Mouse (Mus musculus) left cerebral cortex, adult 2 months (tissue): ENCODE data around the gene Xylb. TPM values are rescaled to one million over a fixed set of nuclear protein-coding genes. Genes with fewer than 3 reads are reported as not detected.

Experiments
- DNase-seq, 2 experiments: peaks; one replicate each; pipeline ENCODE4 v3.0.0; 2021 to 2022; ENCODE audit warnings: low spot score in 2 of 2, mixed read lengths in 1 of 2; ENCODE audit errors: extremely low spot score in 1 of 2
- H3K27ac ChIP-seq: fragments of 200-600 bp; 2 replicates; pipeline ENCODE4 v1.8.1; 2022
- H3K4me3 ChIP-seq: fragments of 200-600 bp; 2 replicates; pipeline ENCODE4 v1.8.1; 2022
- CTCF ChIP-seq: fragments of 200-600 bp; IDR thresholded peaks from 2 replicates; pipeline ENCODE4 v1.8.1; 2022; ENCODE audit warnings: antibody characterized with exemption, mild to moderate bottlenecking, moderate library complexity
- intact Hi-C: fragments of 180-260 bp; cut with DNase I; formaldehyde crosslinking; loops from one replicate; pipeline ENCODE4 v1.15.1; 2025
- total RNA-seq, 2 experiments: library from RNA; stranded (reverse); gene quantifications; 2 replicates each; pipeline ENCODE4 v1.2.3; 2021

Xylb gene
- total RNA-seq, 2 experiments from 2014 or later = 4.9 to 5.5 TPM

GRCm38 (mm10) chr9:119404090-119404489 is 46.9 kb downstream of the Xylb start:
- Histone ChIP-seq H3K27ac (no peak overlapping the region), H3K4me3 (no peak overlapping the region)
- intact Hi-C loops = loop anchor here (5.0 kb wide), 1 partner anchor 62 kb away; the partner anchor contains the start of gene Myd88
- DNase-seq = no peak
- no peak for TF ChIP-seq CTCF

GRCm38 (mm10) chr9:119407884-119408283 is 50.7 kb downstream of the Xylb start:
- Histone ChIP-seq H3K4me3 (no peak overlapping the region), H3K27ac (no peak overlapping the region)
- DNase-seq = no peak
- intact Hi-C loops = no loop called here
- TF ChIP-seq CTCF = no peak

- intact Hi-C loops = no loop called here
- peak overlapping the region; percentile 7; the same call in 1 of the 2 replicates for H3K27ac ChIP-seq
- no peak overlapping the region for H3K4me3 ChIP-seq
- no peak for DNase-seq
- TF ChIP-seq CTCF = no peak
Measured at GRCm38 (mm10) chr9:119408898-119409664, 51.9 kb downstream of the Xylb start.

DNA sequence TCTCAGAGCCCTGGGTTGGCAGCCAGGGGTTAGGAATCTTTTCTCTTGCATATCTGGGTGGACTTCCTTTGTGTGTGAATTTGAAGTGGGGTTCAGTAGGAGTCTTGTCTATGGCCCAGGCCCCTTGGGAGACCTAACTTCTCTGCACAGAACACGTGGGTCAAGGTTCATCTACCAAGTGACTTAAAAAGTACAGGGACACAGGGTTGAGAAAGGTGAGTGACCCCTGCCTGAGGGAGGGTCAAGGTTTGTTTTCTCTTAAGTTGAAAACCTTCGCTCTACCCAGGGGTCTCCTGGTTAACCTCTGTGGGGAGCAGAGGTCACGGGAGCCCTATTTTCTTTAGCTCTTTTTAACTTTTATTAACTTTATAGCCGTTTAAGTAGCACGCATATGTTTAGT is 52.7 kb downstream of the Xylb start:
- Histone ChIP-seq H3K4me3 (no peak overlapping the region), H3K27ac (no peak overlapping the region)
- TF ChIP-seq CTCF = no peak
- no peak for DNase-seq
- intact Hi-C loops = no loop called here

GRCm38 (mm10) chr9:119418025-119418424 is 60.8 kb downstream of the Xylb start:
- no peak for DNase-seq
- intact Hi-C loops = no loop called here
- TF ChIP-seq CTCF = no peak
- no peak overlapping the region for H3K4me3 ChIP-seq
- H3K27ac ChIP-seq = no peak overlapping the region

DNA sequence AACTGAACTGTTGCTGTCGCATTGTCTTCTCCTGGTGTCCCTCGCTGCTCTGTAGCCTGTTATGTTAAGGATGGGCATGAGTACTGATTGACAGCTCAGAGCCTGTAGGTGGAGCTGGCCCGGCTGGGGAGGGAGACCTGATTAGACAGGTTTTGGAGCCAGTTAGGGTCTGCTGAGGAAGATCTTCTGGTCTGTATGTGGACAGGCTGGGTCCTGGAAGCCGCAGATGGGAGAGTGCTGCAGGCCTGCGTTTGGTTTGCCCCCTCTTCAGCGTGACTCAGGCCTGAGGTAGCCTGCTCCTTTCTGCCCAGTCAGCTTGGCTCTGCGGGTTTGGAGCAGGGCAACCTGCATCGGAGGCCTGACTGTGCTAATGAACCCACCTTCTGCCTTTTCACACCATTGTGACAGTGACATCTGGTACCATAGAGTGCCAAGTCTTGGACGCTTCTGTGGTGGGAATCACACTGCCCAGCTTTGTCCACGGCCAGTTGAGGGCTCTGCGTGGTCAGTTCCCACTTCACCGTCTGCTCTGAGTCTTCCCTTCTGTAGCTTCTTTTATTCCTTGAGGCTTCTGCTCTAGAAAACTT is 62.8 kb downstream of the Xylb start:
- no peak overlapping the region for H3K27ac ChIP-seq
- H3K4me3 ChIP-seq = no peak overlapping the region
- intact Hi-C loops = no loop called here
- no peak for TF ChIP-seq CTCF
- DNase-seq = no peak

DNA sequence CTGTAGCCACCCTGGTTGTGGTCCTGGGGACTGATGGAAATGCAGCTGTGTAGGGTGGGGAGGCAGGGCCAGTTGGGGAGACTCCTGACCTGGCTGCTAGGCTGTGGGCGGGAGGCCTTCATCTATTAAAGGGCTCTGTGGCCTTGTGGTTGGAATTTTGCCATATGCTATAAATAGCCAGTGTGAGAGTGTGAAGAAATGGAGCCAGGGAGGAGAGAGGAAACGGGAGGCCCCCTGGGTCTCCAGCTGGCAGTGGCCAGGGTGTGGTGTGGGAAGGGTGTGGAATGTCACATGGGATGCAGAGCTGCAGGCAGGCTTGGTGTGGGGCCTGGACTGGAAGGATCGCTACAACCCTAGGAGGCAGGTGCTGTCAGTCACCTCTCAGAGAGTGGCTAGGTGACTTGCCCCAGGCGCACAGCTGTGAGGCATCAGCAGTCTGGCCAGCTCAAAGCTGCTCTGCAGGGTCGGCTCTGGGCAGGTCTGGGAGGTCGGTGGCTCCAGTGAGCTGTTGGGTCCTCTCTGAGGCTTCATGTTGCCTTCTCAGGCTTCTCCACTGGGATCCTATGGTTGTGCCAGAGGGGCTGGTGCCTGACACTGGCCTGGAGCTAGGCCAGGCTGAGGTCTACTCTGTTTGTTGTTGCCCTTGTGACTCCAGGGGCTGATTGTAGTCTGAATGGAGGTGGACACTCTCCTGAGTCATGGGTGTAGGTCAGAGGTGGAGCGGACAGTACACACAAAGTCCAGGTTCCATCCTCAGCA is 68.2 kb downstream of the Xylb start:
- Histone ChIP-seq H3K4me3 (no peak overlapping the region), H3K27ac (no peak overlapping the region)
- no peak for DNase-seq
- TF ChIP-seq CTCF = no peak
- intact Hi-C loops = loop anchor here (5.0 kb wide), 1 partner anchor 273 kb away; no protein-coding TSS in a partner anchor

- intact Hi-C loops = loop anchor here (5.0 kb wide), 1 partner anchor 274 kb away; no protein-coding TSS in a partner anchor
- TF ChIP-seq CTCF = no peak
- no peak overlapping the region for H3K27ac ChIP-seq
- H3K4me3 ChIP-seq = no peak overlapping the region
- DNase-seq = no peak
Measured at GRCm38 (mm10) chr9:119425976-119426415, 68.8 kb downstream of the Xylb start.

GRCm38 (mm10) chr9:119426483-119426882 is 69.3 kb downstream of the Xylb start:
- Histone ChIP-seq H3K4me3 (no peak overlapping the region), H3K27ac (no peak overlapping the region)
- intact Hi-C loops = loop anchor here (5.0 kb wide), 1 partner anchor 274 kb away; no protein-coding TSS in a partner anchor
- no peak for DNase-seq
- no peak for TF ChIP-seq CTCF

GRCm38 (mm10) chr9:119430311-119430710 is 73.1 kb downstream of the Xylb start:
- Histone ChIP-seq H3K27ac (no peak overlapping the region), H3K4me3 (no peak overlapping the region)
- DNase-seq = peak; percentile 80
- intact Hi-C loops = loop anchor here (1.0 to 10.0 kb wide), 3 partner anchors 28 to 156 kb away; partner anchors contain the start of genes Acvr2b and Xylb
- peak; percentile 86 for TF ChIP-seq CTCF

GRCm38 (mm10) chr9:119435855-119436254 is 78.7 kb downstream of the Xylb start:
- intact Hi-C loops = loop anchor here (10.0 kb wide), 1 partner anchor 161 kb away; no protein-coding TSS in a partner anchor
- no peak overlapping the region for H3K27ac ChIP-seq
- H3K4me3 ChIP-seq = no peak overlapping the region
- no peak for DNase-seq
- no peak for TF ChIP-seq CTCF
